Mouse (Mus musculus) forebrain, postnatal 0 days (tissue): ENCODE measurements around the gene Otub1. TPM values are rescaled to one million over a fixed set of nuclear protein-coding genes. Genes with fewer than 3 reads are reported as not detected.

Experiments
- ATAC-seq: fragments of 200-750 bp; cut with Nextera tagmentation; 2 replicates; pipeline ENCODE4 v1.8.0; 2017; ENCODE audit warnings: mild to moderate bottlenecking, moderate library complexity
- DNase-seq: peaks from one replicate; pipeline ENCODE4 v3.0.0-alpha.2; 2015
- H3K27ac ChIP-seq: fragments of 300-500 bp; sonication (generic); 2 replicates; pipeline ENCODE4 v1.5.1; 2014; ENCODE audit warnings: low read depth, mild to moderate bottlenecking, antibody characterized with exemption, low read length, moderate library complexity, mixed read lengths
- H3K27me3 ChIP-seq: fragments of 300-500 bp; sonication (generic); 2 replicates; pipeline ENCODE4 v1.6.1; 2014; ENCODE audit warnings: mild to moderate bottlenecking, low read length, mixed read lengths; ENCODE audit not compliant: insufficient read depth
- H3K36me3 ChIP-seq: fragments of 300-500 bp; sonication (generic); 2 replicates; pipeline ENCODE4 v1.6.1; 2014; ENCODE audit warnings: mild to moderate bottlenecking, moderate library complexity; ENCODE audit not compliant: insufficient read depth
- H3K4me1 ChIP-seq: fragments of 300-500 bp; sonication (generic); 2 replicates; pipeline ENCODE4 v1.6.1; 2014; ENCODE audit warnings: antibody characterized with exemption; ENCODE audit not compliant: insufficient read depth
- H3K4me2 ChIP-seq: fragments of 300-500 bp; sonication (generic); 2 replicates; pipeline ENCODE4 v1.6.1; 2014; ENCODE audit warnings: low read depth, mild to moderate bottlenecking, moderate library complexity
- H3K4me3 ChIP-seq: fragments of 300-500 bp; sonication (generic); 2 replicates; pipeline ENCODE4 v1.5.1; 2014; ENCODE audit warnings: low read depth, low read length, mixed read lengths
- H3K9ac ChIP-seq: fragments of 300-500 bp; sonication (generic); 2 replicates; pipeline ENCODE4 v1.6.1; 2014; ENCODE audit warnings: mild to moderate bottlenecking
- H3K9me3 ChIP-seq: fragments of 300-500 bp; sonication (generic); 2 replicates; pipeline ENCODE4 v1.6.1; 2016; ENCODE audit warnings: low read length
- CTCF ChIP-seq: sonication (generic); IDR thresholded peaks from 2 replicates; pipeline ENCODE4 v1.5.1; 2016; ENCODE audit warnings: antibody characterized with exemption, control low read depth, low read depth
- WGBS: fragments of 180-500 bp; shearing (Covaris S2); extraction: QIAGEN DNeasy Blood & Tissue Kit; methylation state at CpG from one replicate; pipeline ENCODE4 v1.1.7; 2014; 5-methylcytosine and 5-hydroxymethylcytosine counted together
- polyA plus RNA-seq: library from polyadenylated mRNA; unstranded; fragments of >200 nt; fragmentation: Nextera tagmentation; extraction: Ambion mirVana; gene quantifications from 2 replicates; pipeline ENCODE4 v1.2.1, GENCODE M21; 2015
- total RNA-seq: library from RNA; depleted of rRNA; stranded (reverse); fragments of >200 nt; gene quantifications from 2 replicates; pipeline ENCODE4 v1.2.3, GENCODE M21; 2014; rRNA removed

Otub1 gene
- total RNA-seq (248 and 252 TPM in 2 replicates), polyA plus RNA-seq (286 and 290 TPM in 2 replicates)

DNA sequence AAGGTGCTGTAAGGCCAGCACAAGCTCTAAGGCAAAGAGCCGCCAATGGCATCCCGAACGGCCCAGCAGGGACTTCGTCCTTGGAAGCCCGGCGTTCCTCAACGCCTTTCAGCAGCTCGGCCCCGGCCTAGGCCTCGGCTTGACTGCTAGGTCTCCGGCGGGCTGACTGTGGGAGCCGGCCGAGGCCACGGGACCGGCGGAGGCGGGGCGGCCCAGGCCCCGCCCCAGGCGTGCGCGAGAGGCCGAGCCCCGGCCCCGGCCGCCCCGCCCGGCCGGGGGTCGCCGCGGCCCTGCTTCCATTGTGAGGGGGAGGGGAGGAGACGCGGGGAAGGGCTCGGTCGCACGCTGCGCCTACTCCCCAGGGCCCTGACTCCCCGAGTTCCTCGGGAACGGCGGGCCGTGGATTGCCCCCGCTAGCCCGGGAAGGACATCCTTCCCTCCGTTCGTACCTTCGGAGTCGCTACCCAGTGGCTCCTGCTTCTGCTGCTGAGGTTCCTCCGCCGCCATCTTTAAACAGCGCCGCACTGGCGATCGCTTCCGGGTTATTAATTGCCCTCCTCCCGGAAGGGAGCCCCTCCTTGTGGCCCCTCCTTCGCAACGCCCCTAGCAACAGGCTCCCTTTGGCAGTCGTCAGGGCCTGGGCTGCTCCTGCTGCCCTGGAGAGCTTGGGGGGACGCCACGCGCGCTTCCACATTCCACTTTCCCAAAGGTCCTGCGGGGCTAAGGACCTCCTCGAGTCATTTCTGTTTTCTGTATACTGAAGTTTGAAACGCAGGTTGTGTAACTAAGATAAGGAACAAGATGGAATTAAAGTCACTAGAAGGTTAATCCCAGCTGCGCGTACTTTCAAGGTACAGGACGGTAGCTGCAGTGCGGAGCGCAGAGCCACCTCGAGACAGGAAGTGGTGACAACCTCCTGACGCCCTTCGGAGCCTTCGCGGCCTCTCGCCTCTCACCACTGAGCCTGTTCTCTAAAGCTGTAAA, at the start of gene Otub1:
Gene Otub1 (minus strand): TSS at position 564 of the 984 bp plus-strand sequence.
- Histone ChIP-seq H3K4me2 (peak within 1 kb of the TSS; percentile 67), H3K4me1 (peaks cover 8% of the 10 kb centered on the region; the same call in 1 of the 2 replicates), H3K9me3 (no peaks in the 10 kb centered on the region), H3K27ac (peak within 1 kb of the TSS; percentile 94), H3K36me3 (peaks cover 23% of the 10 kb centered on the region), H3K9ac (peak within 1 kb of the TSS; percentile 80), H3K4me3 (peak within 1 kb of the TSS; percentile 92), H3K27me3 (no peaks in the 10 kb centered on the region)
- ATAC-seq (peak; percentile 98), DNase-seq (peak; percentile 95)
- TF ChIP-seq CTCF: peak; percentile 16; the same call in 1 of the 2 replicates
- 2% methylated on average over 71 of the region's 79 CpGs for WGBS

GRCm38 (mm10) chr19:7246021-7246420, 39.9 kb upstream of the Otub1 start:
- ATAC-seq (no peak), DNase-seq (no peak)
- H3K27ac ChIP-seq: no peak overlapping the region
- no peaks in the 10 kb centered on the region for H3K36me3 ChIP-seq
- no peaks in the 10 kb centered on the region for H3K9me3 ChIP-seq
- H3K4me1 ChIP-seq: no peaks in the 10 kb centered on the region
- H3K4me2 ChIP-seq: no peak overlapping the region
- H3K4me3 ChIP-seq: no peak overlapping the region
- no peak for TF ChIP-seq CTCF
- no peaks in the 10 kb centered on the region for H3K27me3 ChIP-seq
- 84% methylated on average over 3 of the region's 3 CpGs for WGBS
- H3K9ac ChIP-seq: no peak overlapping the region

DNA sequence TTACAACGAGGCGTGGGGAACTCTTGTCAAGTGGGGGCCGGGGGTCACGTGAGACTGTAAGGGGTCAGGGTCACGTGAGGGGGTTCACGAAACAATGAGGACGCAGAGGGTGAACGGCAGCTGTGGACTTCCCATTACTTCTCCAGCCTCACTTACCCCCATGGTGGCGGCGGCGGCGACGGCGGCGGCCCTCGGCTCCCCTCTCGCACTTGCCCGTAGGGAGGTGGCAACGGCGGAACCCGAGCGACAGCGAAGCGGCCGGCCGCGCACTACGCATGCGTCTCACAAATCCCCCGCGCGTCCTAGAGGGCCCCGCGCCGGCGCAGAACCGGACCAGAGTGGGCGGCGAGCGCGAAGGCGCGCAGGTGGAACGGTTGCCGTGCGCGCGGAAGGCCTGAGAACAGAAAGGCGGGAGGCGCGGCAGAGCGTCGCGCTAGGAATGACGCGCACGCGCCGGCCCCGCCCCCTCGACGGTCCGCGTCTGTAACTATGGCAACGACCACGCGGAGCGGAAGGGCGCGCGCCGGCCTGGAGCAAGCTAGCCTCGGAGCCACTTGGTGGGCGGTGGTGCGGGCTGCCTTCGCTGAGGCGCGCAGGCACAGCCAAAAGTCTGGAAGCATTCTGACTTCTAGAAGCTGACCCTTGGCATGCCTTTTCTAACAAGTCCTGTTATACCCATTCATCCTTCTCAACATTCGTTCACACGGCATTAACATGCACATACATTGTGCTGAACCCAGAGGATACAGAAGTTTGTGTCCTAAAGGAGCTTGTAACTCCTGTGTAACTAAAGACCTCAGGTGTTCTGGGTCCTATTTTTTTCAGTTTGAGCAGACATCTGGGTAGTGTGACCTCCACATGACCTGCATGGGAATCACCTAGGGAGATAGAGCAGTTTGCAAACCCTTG, 34.9 kb upstream of the Otub1 start, which contains the start of gene Naa40:
Gene Naa40 (minus strand): TSS at position 402 of the 909 bp plus-strand sequence.
- ATAC-seq (peak; percentile 98), DNase-seq (peak; percentile 98)
- Histone ChIP-seq H3K4me3 (peak within 1 kb of the TSS; percentile 80), H3K9me3 (no peaks in the 10 kb centered on the region), H3K4me2 (peak within 1 kb of the TSS; percentile 98), H3K27ac (peak within 1 kb of the TSS; percentile 82), H3K4me1 (peaks cover 6% of the 10 kb centered on the region; the same call in 1 of the 2 replicates), H3K9ac (peak within 1 kb of the TSS; percentile 75), H3K27me3 (no peaks in the 10 kb centered on the region), H3K36me3 (no peaks in the 10 kb centered on the region)
- TF ChIP-seq CTCF: no peak
- WGBS: 2% methylated on average over 80 of the region's 80 CpGs

GRCm38 (mm10) chr19:7240291-7240690, 34.2 kb upstream of the Otub1 start:
- Histone ChIP-seq H3K4me1 (peaks cover 6% of the 10 kb centered on the region; the same call in 1 of the 2 replicates), H3K27ac (peak overlapping the region; percentile 82; the same call in 1 of the 2 replicates), H3K4me3 (peak overlapping the region; percentile 80), H3K9me3 (no peaks in the 10 kb centered on the region), H3K27me3 (no peaks in the 10 kb centered on the region), H3K9ac (peak overlapping the region; percentile 75), H3K36me3 (no peaks in the 10 kb centered on the region), H3K4me2 (peak overlapping the region; percentile 98)
- ATAC-seq: no peak
- no peak for DNase-seq
- WGBS: 3% methylated on average over 13 of the region's 13 CpGs
- no peak for TF ChIP-seq CTCF

DNA sequence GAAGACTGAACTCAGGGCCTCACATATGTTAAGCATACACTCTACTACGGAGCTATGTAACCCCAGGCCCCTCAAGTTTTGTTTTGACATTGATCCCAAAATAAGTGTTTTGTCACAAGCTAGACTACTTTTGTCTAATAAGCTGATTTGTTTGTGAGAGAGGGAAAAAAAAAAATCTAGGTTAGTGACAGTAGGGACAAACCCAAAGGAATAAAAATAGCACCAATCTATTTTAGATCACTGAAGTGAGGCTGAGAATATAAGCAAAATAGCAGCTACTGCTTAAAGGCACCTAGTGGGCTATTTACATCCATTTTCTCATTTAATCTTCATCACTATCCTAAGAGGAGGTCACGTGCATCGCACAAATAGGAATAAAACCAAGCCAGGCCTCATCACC, 33.5 kb upstream of the Otub1 start:
- TF ChIP-seq CTCF: no peak
- WGBS: 78% methylated on average over 3 of the region's 3 CpGs
- no peaks in the 10 kb centered on the region for H3K9me3 ChIP-seq
- H3K4me3 ChIP-seq: no peak overlapping the region
- no peaks in the 10 kb centered on the region for H3K27me3 ChIP-seq
- ATAC-seq: no peak
- peak overlapping the region; percentile 75 for H3K9ac ChIP-seq
- no peaks in the 10 kb centered on the region for H3K36me3 ChIP-seq
- peak overlapping the region; percentile 98 for H3K4me2 ChIP-seq
- peaks cover 6% of the 10 kb centered on the region; the same call in 1 of the 2 replicates for H3K4me1 ChIP-seq
- no peak overlapping the region for H3K27ac ChIP-seq
- DNase-seq: no peak

DNA sequence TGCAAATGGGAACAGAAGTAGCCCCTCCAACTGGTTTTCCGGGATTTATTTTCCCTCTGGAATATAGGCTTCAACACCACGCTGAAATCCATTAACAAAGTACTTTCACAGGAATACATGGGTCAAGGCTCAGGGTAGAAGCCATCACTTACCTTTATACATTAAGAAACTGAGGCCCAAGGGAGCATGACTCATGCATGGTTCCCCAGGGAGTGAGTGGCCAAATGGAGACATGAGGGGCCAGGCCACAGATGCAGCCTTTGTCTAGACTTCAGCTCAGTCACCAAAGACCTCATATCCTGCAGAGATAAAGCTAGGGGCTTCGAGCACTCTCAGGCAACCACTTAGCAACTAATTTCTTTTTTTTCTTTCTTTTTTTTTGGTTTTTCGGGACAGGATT, 30.6 kb upstream of the Otub1 start:
- Histone ChIP-seq H3K9ac (no peak overlapping the region), H3K27me3 (no peaks in the 10 kb centered on the region), H3K9me3 (no peaks in the 10 kb centered on the region), H3K27ac (no peak overlapping the region), H3K36me3 (peaks cover 21% of the 10 kb centered on the region; the same call in 1 of the 2 replicates), H3K4me1 (peaks cover 6% of the 10 kb centered on the region; the same call in 1 of the 2 replicates), H3K4me2 (no peak overlapping the region), H3K4me3 (no peak overlapping the region)
- no peak for TF ChIP-seq CTCF
- DNase-seq: no peak
- 85% methylated on average over 4 of the region's 4 CpGs for WGBS
- no peak for ATAC-seq
